Mouse (Mus musculus) ES-E14 (cell line): ENCODE data around the gene Apol11a.
"Not testable (repeated sequence)": the region's sequence is repeated elsewhere in the genome, so short reads cannot be mapped to it uniquely, and the experiment has no call there.

Experiments used
- CHD2 ChIP-seq: IDR thresholded peaks from 2 replicates; pipeline ENCODE4 v1.6.1; 2014; ENCODE audit warnings: mild to moderate bottlenecking, low read depth, low read length, inconsistent platforms
- HCFC1 ChIP-seq: IDR thresholded peaks from 2 replicates; pipeline ENCODE4 v1.6.1; 2012; ENCODE audit warnings: low read length, inconsistent platforms, borderline replicate concordance; ENCODE audit not compliant: insufficient read depth
- MAFK ChIP-seq: IDR thresholded peaks from 2 replicates; pipeline ENCODE4 v1.6.1; 2014; ENCODE audit warnings: mild to moderate bottlenecking, low read depth, low read length, inconsistent platforms; ENCODE audit not compliant: insufficient read depth
- ZC3H11A ChIP-seq: IDR thresholded peaks from 2 replicates; pipeline ENCODE4 v1.6.1; 2012; ENCODE audit warnings: low read depth, mild to moderate bottlenecking, inconsistent platforms, low read length, borderline replicate concordance
- ZNF384 ChIP-seq: IDR thresholded peaks from 2 replicates; pipeline ENCODE4 v1.6.1; 2012; ENCODE audit warnings: low read depth, low read length, inconsistent platforms

DNA sequence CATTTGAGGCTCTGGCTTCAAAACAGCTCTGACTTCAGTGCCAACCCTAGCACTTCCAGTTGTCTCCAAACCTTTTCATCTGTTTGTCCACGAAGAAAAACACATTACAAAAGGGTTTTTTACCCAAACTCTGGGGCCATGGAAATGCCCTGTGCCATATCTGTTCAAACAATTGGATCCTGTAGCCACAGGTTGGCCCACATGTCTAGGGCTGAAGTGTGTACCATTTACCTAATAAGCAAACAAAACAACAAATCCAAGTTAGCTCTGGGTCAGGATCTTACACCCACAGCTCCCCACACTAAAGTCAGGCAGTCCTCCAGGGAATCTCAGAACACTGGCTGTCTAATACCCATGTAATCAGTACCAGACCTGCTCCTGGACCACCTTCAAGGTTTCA lies 31.1 kb downstream of the Apol11a start:
- TF ChIP-seq ZNF384, ZC3H11A, MAFK, CHD2, HCFC1: not testable (repeated sequence)
